Mouse (Mus musculus): Measurements from ENCODE around the gene Shprh. TPM values are rescaled to one million over a fixed set of nuclear protein-coding genes. Genes with fewer than 3 reads are reported as not detected.
"Not testable (repeated sequence)": the region's sequence is repeated elsewhere in the genome, so short reads cannot be mapped to it uniquely, and the experiment has no call there.

Gene Shprh
- polyA plus RNA-seq, 1 experiment: 13.3 TPM

GRCm38 (mm10) chr10:11172519-11172918 is 23.3 kb downstream of the Shprh start:
- no peak for TF ChIP-seq POLR2A (IDR thresholded peaks at IDR 0.05; ENCODE audit: extremely low read depth, insufficient read depth, low read length)
- H3K27ac ChIP-seq (ENCODE audit: insufficient read depth, low read length): no peak overlapping the region
- H3K4me1 ChIP-seq (ENCODE audit: control insufficient read depth, insufficient read depth, low read length): no peaks in the 10 kb centered on the region
- no peak overlapping the region for H3K4me3 ChIP-seq (ENCODE audit: insufficient read depth, low read length)

GRCm38 (mm10) chr10:11175801-11176482 is 26.7 kb downstream of the Shprh start:
- Histone ChIP-seq H3K4me3 (ENCODE audit: insufficient read depth, low read length) (no peak overlapping the region), H3K4me1 (ENCODE audit: control insufficient read depth, insufficient read depth, low read length) (no peaks in the 10 kb centered on the region), H3K27ac (ENCODE audit: insufficient read depth, low read length) (no peak overlapping the region)
- no peak for TF ChIP-seq CTCF (IDR thresholded peaks at IDR 0.05; ENCODE audit: extremely low read depth, insufficient read depth, low read length)
- no peak for TF ChIP-seq POLR2A (IDR thresholded peaks at IDR 0.05; ENCODE audit: extremely low read depth, insufficient read depth, low read length)

- Histone ChIP-seq H3K4me3 (ENCODE audit: insufficient read depth, low read length) (no peak overlapping the region), H3K27ac (ENCODE audit: insufficient read depth, low read length) (no peak overlapping the region), H3K4me1 (ENCODE audit: control insufficient read depth, insufficient read depth, low read length) (no peaks in the 10 kb centered on the region)
- TF ChIP-seq CTCF (IDR thresholded peaks at IDR 0.05; ENCODE audit: extremely low read depth, insufficient read depth, low read length): no peak
These were observed 30.9 kb downstream of the Shprh start for GRCm38 (mm10) chr10:11180077-11180476.

- TF ChIP-seq POLR2A (IDR thresholded peaks at IDR 0.05; ENCODE audit: extremely low read depth, insufficient read depth, low read length) (no peak), CTCF (IDR thresholded peaks at IDR 0.05; ENCODE audit: extremely low read depth, insufficient read depth, low read length) (no peak)
- no peak overlapping the region for H3K27ac ChIP-seq (ENCODE audit: insufficient read depth, low read length)
- H3K4me3 ChIP-seq (ENCODE audit: insufficient read depth, low read length): no peak overlapping the region
- no peaks in the 10 kb centered on the region for H3K4me1 ChIP-seq (ENCODE audit: control insufficient read depth, insufficient read depth, low read length)
These were observed 48.1 kb downstream of the Shprh start for GRCm38 (mm10) chr10:11197341-11197740.

- TF ChIP-seq POLR2A (IDR thresholded peaks at IDR 0.05; ENCODE audit: extremely low read depth, insufficient read depth, low read length) (no peak), CTCF (IDR thresholded peaks at IDR 0.05; ENCODE audit: extremely low read depth, insufficient read depth, low read length) (no peak)
- H3K4me1 ChIP-seq (ENCODE audit: control insufficient read depth, insufficient read depth, low read length): no peaks in the 10 kb centered on the region
- H3K4me3 ChIP-seq (ENCODE audit: insufficient read depth, low read length): no peak overlapping the region
- no peak overlapping the region for H3K27ac ChIP-seq (ENCODE audit: insufficient read depth, low read length)
These were observed 49.1 kb downstream of the Shprh start for GRCm38 (mm10) chr10:11198346-11198745.

GRCm38 (mm10) chr10:11199980-11200379 is 50.8 kb downstream of the Shprh start:
- Histone ChIP-seq H3K4me1 (ENCODE audit: control insufficient read depth, insufficient read depth, low read length) (no peaks in the 10 kb centered on the region), H3K27ac (ENCODE audit: insufficient read depth, low read length) (no peak overlapping the region), H3K4me3 (ENCODE audit: insufficient read depth, low read length) (no peak overlapping the region)
- TF ChIP-seq CTCF (IDR thresholded peaks at IDR 0.05; ENCODE audit: extremely low read depth, insufficient read depth, low read length): no peak
- TF ChIP-seq POLR2A (IDR thresholded peaks at IDR 0.05; ENCODE audit: extremely low read depth, insufficient read depth, low read length): no peak

GRCm38 (mm10) chr10:11205883-11206282 is 56.7 kb downstream of the Shprh start:
- H3K27ac ChIP-seq (ENCODE audit: insufficient read depth, low read length); H3K4me1 ChIP-seq (ENCODE audit: control insufficient read depth, insufficient read depth, low read length); H3K4me3 ChIP-seq (ENCODE audit: insufficient read depth, low read length): not testable (repeated sequence)

GRCm38 (mm10) chr10:11208670-11209069 is 59.4 kb downstream of the Shprh start:
- H3K4me3 ChIP-seq (ENCODE audit: insufficient read depth, low read length): no peak overlapping the region
- no peak for TF ChIP-seq CTCF (IDR thresholded peaks at IDR 0.05; ENCODE audit: extremely low read depth, insufficient read depth, low read length)
- no peak for TF ChIP-seq POLR2A (IDR thresholded peaks at IDR 0.05; ENCODE audit: extremely low read depth, insufficient read depth, low read length)
- H3K27ac ChIP-seq (ENCODE audit: insufficient read depth, low read length): no peak overlapping the region
- no peaks in the 10 kb centered on the region for H3K4me1 ChIP-seq (ENCODE audit: control insufficient read depth, insufficient read depth, low read length)

- Histone ChIP-seq H3K4me3 (ENCODE audit: insufficient read depth, low read length) (no peak overlapping the region), H3K27ac (ENCODE audit: insufficient read depth, low read length) (no peak overlapping the region), H3K4me1 (ENCODE audit: control insufficient read depth, insufficient read depth, low read length) (no peaks in the 10 kb centered on the region)
- TF ChIP-seq CTCF (IDR thresholded peaks at IDR 0.05; ENCODE audit: extremely low read depth, insufficient read depth, low read length) (0 out of 2 replicates have a peak, but pooled peaks have one; percentile 14), POLR2A (IDR thresholded peaks at IDR 0.05; ENCODE audit: extremely low read depth, insufficient read depth, low read length) (no peak)
These were observed 62.8 kb downstream of the Shprh start for GRCm38 (mm10) chr10:11212003-11212402.

- TF ChIP-seq POLR2A (IDR thresholded peaks at IDR 0.05; ENCODE audit: extremely low read depth, insufficient read depth, low read length) (no peak), CTCF (IDR thresholded peaks at IDR 0.05; ENCODE audit: extremely low read depth, insufficient read depth, low read length) (no peak)
- no peaks in the 10 kb centered on the region for H3K4me1 ChIP-seq (ENCODE audit: control insufficient read depth, insufficient read depth, low read length)
- no peak overlapping the region for H3K27ac ChIP-seq (ENCODE audit: insufficient read depth, low read length)
- no peak overlapping the region for H3K4me3 ChIP-seq (ENCODE audit: insufficient read depth, low read length)
These were observed 77.2 kb downstream of the Shprh start for GRCm38 (mm10) chr10:11226442-11226841.
